Mouse (Mus musculus) embryonic fibroblast, embryonic 13.5 days (primary cell): ENCODE measurements at regions not wholly inside any gene's neighbourhood (a gene's known extent, or its start where the extent isn't known, plus 50 kb on each side); places are given as distances from the start of the nearest gene placed in this dataset.

Source experiments
- H3K27ac ChIP-seq: 2 replicates; pipeline ENCODE4 v1.5.1; 2012; ENCODE audit warnings: low read length, control low read depth, inconsistent platforms; ENCODE audit not compliant: insufficient read depth
- H3K4me1 ChIP-seq: 2 replicates; pipeline ENCODE4 v1.6.1; 2011; ENCODE audit warnings: low read length; ENCODE audit not compliant: control insufficient read depth, insufficient read depth
- H3K4me3 ChIP-seq: 2 replicates; pipeline ENCODE4 v1.5.1; 2011; ENCODE audit warnings: mild to moderate bottlenecking, control low read depth, low read length; ENCODE audit not compliant: insufficient read depth
- CTCF ChIP-seq: IDR thresholded peaks from 2 replicates; pipeline ENCODE4 v1.5.1; 2011; ENCODE audit warnings: mild to moderate bottlenecking, control low read depth, low read length, moderate library complexity, borderline replicate concordance; ENCODE audit not compliant: insufficient read depth
- POLR2A ChIP-seq: IDR thresholded peaks from 2 replicates; pipeline ENCODE4 v1.6.1; 2011; ENCODE audit warnings: low read depth, mild to moderate bottlenecking, control low read depth, low read length, moderate library complexity

DNA sequence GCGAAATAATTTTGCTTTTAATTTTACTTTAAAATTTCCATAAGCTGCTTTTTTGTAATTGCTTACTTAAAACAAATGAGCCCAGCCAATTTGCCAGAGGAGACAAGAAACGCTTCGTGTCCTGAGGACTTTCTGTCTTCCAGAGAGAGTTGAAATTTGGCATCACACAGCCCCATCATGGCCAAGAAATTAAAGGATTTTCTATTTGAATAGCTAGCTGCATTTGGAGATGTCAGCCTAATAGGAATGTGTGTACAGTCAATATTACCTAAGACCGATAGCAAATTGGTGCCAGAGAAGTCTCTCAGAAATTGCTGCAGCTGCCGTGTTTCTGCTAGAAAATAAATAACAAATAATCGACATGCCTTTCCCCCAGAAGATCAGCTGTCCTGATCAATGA lies 268.1 kb upstream of the Cxxc4 start:
- TF ChIP-seq POLR2A (no peak), CTCF (no peak)
- H3K4me3 ChIP-seq, result no peak overlapping the region

DNA sequence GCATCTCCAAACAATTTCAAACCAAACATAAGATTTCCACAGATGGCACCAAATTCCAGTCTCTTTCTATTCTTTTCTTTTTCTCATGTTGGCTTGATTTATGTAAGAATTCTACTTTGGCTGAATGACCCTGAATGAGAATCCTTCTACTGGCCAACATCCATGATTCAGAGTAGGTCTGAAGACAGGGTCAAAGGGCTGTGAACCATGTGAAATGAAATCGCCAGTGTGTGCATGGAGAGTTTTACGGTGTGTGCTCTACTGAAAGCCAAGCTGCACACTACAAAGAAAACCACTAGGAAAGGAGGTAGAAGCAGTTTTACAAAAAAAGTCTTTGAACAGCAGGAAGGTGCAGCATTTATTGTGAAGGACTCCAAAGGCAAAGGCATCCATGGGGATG lies 263.5 kb upstream of the Cxxc4 start:
- no peaks in the 10 kb centered on the region for H3K4me1 ChIP-seq
- TF ChIP-seq CTCF (no peak), POLR2A (no peak)
- H3K27ac ChIP-seq, result no peak overlapping the region
- no peak overlapping the region for H3K4me3 ChIP-seq

More for the DNA sequence above, 268.1 kb upstream of the Cxxc4 start:
- H3K4me1 ChIP-seq, result no peaks in the 10 kb centered on the region
- H3K27ac ChIP-seq, result no peak overlapping the region

- TF ChIP-seq CTCF (no peak), POLR2A (no peak)
- Histone ChIP-seq H3K4me3 (no peak overlapping the region), H3K27ac (peak overlapping the region; percentile 43; the same call in 1 of the 2 replicates), H3K4me1 (peaks cover 2% of the 10 kb centered on the region; the same call in 1 of the 2 replicates)
Measured at GRCm38 (mm10) chr3:133987681-133988080, 248.6 kb upstream of the Cxxc4 start.

GRCm38 (mm10) chr3:133993971-133994370 lies 242.3 kb upstream of the Cxxc4 start:
- H3K27ac ChIP-seq, result no peak overlapping the region
- no peaks in the 10 kb centered on the region for H3K4me1 ChIP-seq
- no peak overlapping the region for H3K4me3 ChIP-seq
- no peak for TF ChIP-seq CTCF
- no peak for TF ChIP-seq POLR2A

DNA sequence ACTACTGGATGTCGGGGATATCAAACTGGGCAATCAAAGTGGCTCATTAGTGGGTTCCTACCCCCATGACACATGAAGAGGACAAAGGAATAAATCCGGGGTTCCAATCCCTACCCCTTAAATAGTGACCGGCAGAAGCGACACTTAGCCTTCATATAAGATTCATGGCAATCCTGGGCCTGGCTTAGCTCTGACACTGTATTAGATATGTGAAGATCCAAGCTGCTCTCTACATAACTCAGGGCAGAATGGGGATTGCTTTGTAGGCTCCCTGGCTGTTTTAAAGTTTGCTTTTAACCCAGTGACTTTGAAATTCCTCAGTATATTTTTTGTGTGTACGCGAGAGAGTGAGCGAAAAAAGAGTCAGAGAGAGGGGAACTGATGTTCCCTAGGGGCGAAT lies 236.3 kb upstream of the Cxxc4 start:
- Histone ChIP-seq H3K27ac (no peak overlapping the region), H3K4me1 (no peaks in the 10 kb centered on the region), H3K4me3 (no peak overlapping the region)
- no peak for TF ChIP-seq POLR2A
- TF ChIP-seq CTCF, result no peak

DNA sequence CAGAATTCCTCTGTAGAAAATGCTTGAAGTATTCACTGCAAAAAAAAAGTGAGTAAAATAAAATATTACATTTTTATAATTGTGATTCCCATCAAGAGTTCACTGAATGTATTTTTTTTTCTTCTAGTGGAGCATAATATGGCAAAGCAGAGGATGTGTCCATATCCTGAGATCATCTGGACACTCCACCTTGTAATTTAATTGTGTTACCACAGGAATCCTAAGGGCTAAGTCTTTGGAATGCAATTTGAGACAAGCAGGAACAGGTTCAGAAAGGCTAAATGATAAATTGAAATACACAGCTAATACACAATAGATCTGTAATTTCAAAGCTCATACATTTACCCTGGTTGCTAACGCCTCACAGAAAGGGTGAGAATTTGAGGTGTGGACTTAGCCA lies 235.7 kb upstream of the Cxxc4 start:
- no peak overlapping the region for H3K27ac ChIP-seq
- no peak for TF ChIP-seq CTCF
- no peak for TF ChIP-seq POLR2A
- H3K4me3 ChIP-seq, result no peak overlapping the region
- no peaks in the 10 kb centered on the region for H3K4me1 ChIP-seq

DNA sequence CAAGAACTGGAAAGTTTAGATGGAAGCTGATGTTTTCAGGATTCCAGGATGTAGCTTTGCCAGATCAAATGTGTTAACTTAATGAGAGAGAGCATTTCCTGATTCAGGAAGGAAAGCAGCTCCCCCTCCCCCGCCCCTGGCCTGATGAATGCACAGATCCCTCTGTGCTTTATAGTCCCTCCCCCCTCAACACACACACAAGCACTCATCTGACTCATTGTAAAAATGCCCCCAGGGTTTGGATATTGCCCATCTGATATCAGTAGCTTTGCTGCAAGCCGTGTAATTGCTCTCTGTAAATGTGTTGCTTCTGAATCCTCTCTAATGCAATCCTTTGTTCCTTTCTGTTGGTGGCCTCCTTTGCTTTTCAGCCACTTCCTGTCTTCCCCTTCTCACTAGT lies 221.5 kb upstream of the Cxxc4 start:
- Histone ChIP-seq H3K27ac (no peak overlapping the region), H3K4me1 (no peaks in the 10 kb centered on the region; the same call in 1 of the 2 replicates), H3K4me3 (no peak overlapping the region)
- TF ChIP-seq CTCF (no peak), POLR2A (no peak)

- H3K4me1 ChIP-seq, result no peaks in the 10 kb centered on the region; the same call in 1 of the 2 replicates
- H3K4me3 ChIP-seq, result no peak overlapping the region
- H3K27ac ChIP-seq, result no peak overlapping the region
- TF ChIP-seq CTCF (no peak), POLR2A (no peak)
Measured at GRCm38 (mm10) chr3:134015412-134015811, 220.9 kb upstream of the Cxxc4 start.

DNA sequence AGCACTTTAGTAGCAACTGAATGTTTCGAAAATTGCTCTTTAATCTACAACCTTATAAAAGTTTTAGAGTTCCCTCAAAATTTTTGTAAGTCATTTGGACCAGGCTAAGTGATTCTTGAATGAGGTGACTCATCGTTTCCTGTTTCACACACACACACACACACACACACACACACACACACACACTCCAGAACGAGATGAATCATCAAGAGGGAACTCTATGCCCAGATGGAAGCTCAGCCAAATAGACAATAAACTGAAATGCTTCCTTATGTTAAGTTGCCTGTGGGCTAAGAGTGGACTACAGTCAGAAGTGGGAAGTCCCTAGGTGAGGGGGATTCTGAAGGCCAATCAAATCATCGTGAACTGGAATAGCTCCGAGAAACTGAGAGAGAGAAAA lies 202.4 kb upstream of the Cxxc4 start:
- Histone ChIP-seq H3K27ac (0 out of 2 replicates have a peak overlapping the region, but pooled peaks have one; percentile 34), H3K4me3 (no peak overlapping the region), H3K4me1 (peaks cover 3% of the 10 kb centered on the region; the same call in 1 of the 2 replicates)
- no peak for TF ChIP-seq POLR2A
- no peak for TF ChIP-seq CTCF

GRCm38 (mm10) chr3:134036310-134036934 lies 199.9 kb upstream of the Cxxc4 start:
- no peak for TF ChIP-seq CTCF
- no peak for TF ChIP-seq POLR2A
- Histone ChIP-seq H3K27ac (no peak overlapping the region), H3K4me3 (no peak overlapping the region), H3K4me1 (peaks cover 3% of the 10 kb centered on the region; the same call in 1 of the 2 replicates)
